Mouse (Mus musculus) liver, embryonic 14.5 days (tissue): ENCODE data around the gene Mecom. TPM values are rescaled to one million over a fixed set of nuclear protein-coding genes. Genes with fewer than 3 reads are reported as not detected.

Experiments used
- ATAC-seq: fragments of 200-750 bp; cut with Nextera tagmentation; 2 replicates; pipeline ENCODE4 v1.8.0; 2017; ENCODE audit warnings: moderate number of reproducible peaks, mild to moderate bottlenecking, moderate library complexity; ENCODE audit not compliant: insufficient read depth
- DNase-seq, 3 experiments: peaks; one replicate each; pipeline ENCODE4 v3.0.0-alpha.2; 2012 to 2013; ENCODE audit warnings: low read depth in 3 of 3, low spot score in 3 of 3
- H3K27ac ChIP-seq: fragments of 300-500 bp; sonication (generic); 2 replicates; pipeline ENCODE4 v1.5.1; 2014; ENCODE audit warnings: moderate library complexity, mild to moderate bottlenecking, control low read depth, inconsistent platforms
- H3K27me3 ChIP-seq: fragments of 300-500 bp; sonication (generic); 2 replicates; pipeline ENCODE4 v1.6.1; 2014; ENCODE audit warnings: mild to moderate bottlenecking, low read length, moderate library complexity; ENCODE audit not compliant: control insufficient read depth, insufficient read depth
- H3K36me3 ChIP-seq: fragments of 300-500 bp; sonication (generic); replicated peaks from 2 replicates; pipeline ENCODE4 v1.6.1; 2014; ENCODE audit warnings: low read depth; ENCODE audit not compliant: control insufficient read depth, insufficient read depth
- H3K4me1 ChIP-seq, 2 experiments: fragments of 200-500 bp in 1 of 2; fragments of 300-500 bp in 1 of 2; sonication (generic) in 1 of 2; replicated peaks; 2 replicates each; pipeline ENCODE4 v1.6.1; 2012 to 2014; ENCODE audit warnings: antibody characterized with exemption in 1 of 2, inconsistent platforms in 1 of 2, low read length in 1 of 2; ENCODE audit not compliant: control insufficient read depth in 2 of 2, insufficient read depth in 2 of 2
- H3K4me2 ChIP-seq: fragments of 300-500 bp; sonication (generic); 2 replicates; pipeline ENCODE4 v1.6.1; 2014; ENCODE audit warnings: low read depth, mild to moderate bottlenecking, control low read depth, moderate library complexity
- H3K4me3 ChIP-seq, 2 experiments: fragments of 200-500 bp in 1 of 2; fragments of 300-500 bp in 1 of 2; sonication (generic) in 1 of 2; 2 replicates each; pipeline ENCODE4 v1.5.1; 2012 to 2014; ENCODE audit warnings: low read depth in 2 of 2, low read length in 2 of 2, mild to moderate bottlenecking in 2 of 2, control low read depth in 1 of 2, inconsistent platforms in 1 of 2, moderate library complexity in 1 of 2; ENCODE audit not compliant: insufficient read depth in 1 of 2
- H3K9ac ChIP-seq: fragments of 300-500 bp; sonication (generic); replicated peaks from 2 replicates; pipeline ENCODE4 v1.6.1; 2014; ENCODE audit warnings: mild to moderate bottlenecking, control low read depth, moderate library complexity
- H3K9me3 ChIP-seq: fragments of 300-500 bp; sonication (generic); 2 replicates; pipeline ENCODE4 v1.6.1; 2016; ENCODE audit warnings: low read length, mixed read lengths; ENCODE audit not compliant: control insufficient read depth
- CTCF ChIP-seq: IDR thresholded peaks from 2 replicates; pipeline ENCODE4 v1.5.1; 2016; ENCODE audit warnings: antibody characterized with exemption, low read depth, control low read depth
- EP300 ChIP-seq: IDR thresholded peaks from 2 replicates; pipeline ENCODE4 v1.6.1; 2016; ENCODE audit warnings: antibody characterized with exemption, low read depth
- WGBS: fragments of 180-500 bp; shearing (Covaris S2); extraction: QIAGEN DNeasy Blood & Tissue Kit; methylation state at CpG from one replicate; pipeline ENCODE4 v1.1.7; 2014; ENCODE audit not compliant: insufficient replicate concordance; 5-methylcytosine and 5-hydroxymethylcytosine counted together
- polyA plus RNA-seq, 2 experiments: library from polyadenylated mRNA; depleted of rRNA in 1 of 2; stranded (reverse) in 1 of 2; unstranded in 1 of 2; fragments of >200 nt; fragmentation: Nextera tagmentation in 1 of 2; extraction: Ambion mirVana in 1 of 2; gene quantifications; 2 replicates each; pipeline versions ENCODE4 v1.2.1 to v1.2.3; 2012 to 2014

Gene Mecom
- polyA plus RNA-seq, 2 experiments = 0.67 to 0.75 TPM

- H3K36me3 ChIP-seq = no peaks in the 10 kb centered on the region
- ATAC-seq = no peak
Observed at GRCm38 (mm10) chr3:30050795-30051194, 497.0 kb downstream of the Mecom start.

GRCm38 (mm10) chr3:30048792-30049191, 499.0 kb downstream of the Mecom start:
- no peak overlapping the region for H3K9ac ChIP-seq
- no peak for TF ChIP-seq EP300
- no peak for TF ChIP-seq CTCF
- DNase-seq (no peak), ATAC-seq (no peak)
- H3K4me1 ChIP-seq = no peaks in the 10 kb centered on the region
- H3K27ac ChIP-seq = no peak overlapping the region
- no peaks in the 10 kb centered on the region for H3K27me3 ChIP-seq
- H3K4me2 ChIP-seq = no peak overlapping the region
- WGBS = 47% methylated on average over 5 of the region's 5 CpGs
- H3K4me3 ChIP-seq = no peak overlapping the region
- no peaks in the 10 kb centered on the region for H3K9me3 ChIP-seq
- no peaks in the 10 kb centered on the region for H3K36me3 ChIP-seq

More at GRCm38 (mm10) chr3:30050795-30051194, 497.0 kb downstream of the Mecom start:
- Histone ChIP-seq H3K4me1 (no peaks in the 10 kb centered on the region), H3K9me3 (no peaks in the 10 kb centered on the region), H3K9ac (no peak overlapping the region), H3K27ac (no peak overlapping the region), H3K4me3 (no peak overlapping the region), H3K27me3 (no peaks in the 10 kb centered on the region), H3K4me2 (no peak overlapping the region)
- DNase-seq = no peak
- WGBS = 44% methylated on average over 5 of the region's 5 CpGs
- TF ChIP-seq EP300 = no peak
- no peak for TF ChIP-seq CTCF

- Histone ChIP-seq H3K36me3 (no peaks in the 10 kb centered on the region), H3K27me3 (no peaks in the 10 kb centered on the region), H3K9ac (no peak overlapping the region), H3K9me3 (no peaks in the 10 kb centered on the region), H3K4me1 (no peaks in the 10 kb centered on the region), H3K4me3 (no peak overlapping the region), H3K27ac (no peak overlapping the region), H3K4me2 (no peak overlapping the region)
- ATAC-seq (no peak), DNase-seq (no peak)
- 34% methylated on average over 4 of the region's 4 CpGs for WGBS
- TF ChIP-seq CTCF = no peak
- no peak for TF ChIP-seq EP300
Observed at GRCm38 (mm10) chr3:30048157-30048556, 499.7 kb downstream of the Mecom start.

- ATAC-seq = no peak
- WGBS = 58% methylated on average over 3 of the region's 3 CpGs
- no peak overlapping the region for H3K4me2 ChIP-seq
Observed at GRCm38 (mm10) chr3:30043525-30043924, 504.3 kb downstream of the Mecom start.

GRCm38 (mm10) chr3:30038545-30038944, 509.3 kb downstream of the Mecom start:
- Histone ChIP-seq H3K9ac (no peak overlapping the region), H3K27me3 (no peaks in the 10 kb centered on the region), H3K36me3 (no peaks in the 10 kb centered on the region), H3K4me1 (no peaks in the 10 kb centered on the region), H3K4me3 (no peak overlapping the region), H3K4me2 (no peak overlapping the region), H3K9me3 (no peaks in the 10 kb centered on the region), H3K27ac (no peak overlapping the region)
- ATAC-seq = no peak
- WGBS = 58% methylated on average over 3 of the region's 3 CpGs
- no peak for DNase-seq
- TF ChIP-seq EP300 (no peak), CTCF (no peak)

More at GRCm38 (mm10) chr3:30043525-30043924, 504.3 kb downstream of the Mecom start:
- Histone ChIP-seq H3K4me1 (no peaks in the 10 kb centered on the region), H3K9ac (no peak overlapping the region), H3K4me3 (no peak overlapping the region), H3K9me3 (no peaks in the 10 kb centered on the region), H3K27me3 (no peaks in the 10 kb centered on the region), H3K36me3 (no peaks in the 10 kb centered on the region), H3K27ac (no peak overlapping the region)
- no peak for DNase-seq
- TF ChIP-seq EP300 = no peak
- no peak for TF ChIP-seq CTCF
